Mouse (Mus musculus) forelimb bud, embryonic 11.5 days (tissue): ENCODE measurements at regions not wholly inside any gene's neighbourhood (a gene's known extent, or its start where the extent isn't known, plus 50 kb on each side); places are given as distances from the start of the nearest gene placed in this dataset.
A peak's percentile ranks its signal among the peaks of the same experiment; 100 is the strongest.

Source experiments
- DNase-seq: peaks from one replicate; pipeline ENCODE4 v3.0.0-alpha.2; 2012; ENCODE audit warnings: low read depth, low spot score

GRCm38 (mm10) chr9:13974870-13975269 lies 147.4 kb downstream of the Fam76b start:
- no peak for DNase-seq

GRCm38 (mm10) chr9:13978842-13979241 lies 151.3 kb downstream of the Fam76b start:
- DNase-seq = no peak

- no peak for DNase-seq
Observed at GRCm38 (mm10) chr9:13987486-13987885, 160.0 kb downstream of the Fam76b start.

- peak; percentile 27 for DNase-seq
Observed at GRCm38 (mm10) chr9:13988901-13989300, 161.4 kb downstream of the Fam76b start.

GRCm38 (mm10) chr9:13990960-13991359 lies 163.4 kb downstream of the Fam76b start:
- DNase-seq = no peak

GRCm38 (mm10) chr9:13992728-13993127 lies 165.2 kb downstream of the Fam76b start:
- DNase-seq = no peak

GRCm38 (mm10) chr9:13999358-13999757 lies 171.8 kb downstream of the Fam76b start:
- DNase-seq = no peak

GRCm38 (mm10) chr9:14001517-14001916 lies 174.0 kb downstream of the Fam76b start:
- no peak for DNase-seq

GRCm38 (mm10) chr9:14002236-14002635 lies 174.7 kb downstream of the Fam76b start:
- DNase-seq = no peak

GRCm38 (mm10) chr9:14003163-14003562 lies 175.6 kb downstream of the Fam76b start:
- no peak for DNase-seq

- DNase-seq = no peak
Observed at GRCm38 (mm10) chr9:14006233-14006984, 178.9 kb downstream of the Fam76b start.

- peak; percentile 43 for DNase-seq
Observed at GRCm38 (mm10) chr9:14009451-14009850, 181.9 kb downstream of the Fam76b start.

- DNase-seq = peak; percentile 75
Observed at GRCm38 (mm10) chr9:14010261-14010949, 182.9 kb downstream of the Fam76b start.

GRCm38 (mm10) chr9:14024216-14024615 lies 196.7 kb downstream of the Fam76b start:
- DNase-seq = no peak

GRCm38 (mm10) chr9:14024701-14025100 lies 197.2 kb downstream of the Fam76b start:
- no peak for DNase-seq

GRCm38 (mm10) chr9:14028056-14028455 lies 200.5 kb downstream of the Fam76b start:
- DNase-seq = no peak

- no peak for DNase-seq
Observed at GRCm38 (mm10) chr9:14031358-14032047, 204.0 kb downstream of the Fam76b start.

GRCm38 (mm10) chr9:14032048-14032362 lies 204.5 kb downstream of the Fam76b start:
- no peak for DNase-seq

GRCm38 (mm10) chr9:14035526-14035925 lies 208.0 kb downstream of the Fam76b start:
- no peak for DNase-seq

- DNase-seq = no peak
Observed at GRCm38 (mm10) chr9:14041900-14042435, 214.5 kb downstream of the Fam76b start.

- no peak for DNase-seq
Observed at GRCm38 (mm10) chr9:14048224-14048623, 220.7 kb downstream of the Fam76b start.

GRCm38 (mm10) chr9:14053704-14054103 lies 221.2 kb upstream of the Sesn3 start:
- no peak for DNase-seq
